Mouse (Mus musculus): ENCODE results near the gene Abr. TPM values are rescaled to one million over a fixed set of nuclear protein-coding genes. Genes with fewer than 3 reads are reported as not detected.

Abr gene
- total and polyA plus RNA-seq, 3 experiments = 3.8 to 8.8 TPM; not detected in 1

GRCm38 (mm10) chr11:76468347-76468746 lies 153.8 kb downstream of the Abr start:
- no peaks in the 10 kb centered on the region for H3K9me3 ChIP-seq (replicated peaks; ENCODE audit: insufficient read depth, low read length)
- H3K79me2 ChIP-seq (ENCODE audit: control insufficient read depth, insufficient read depth, low read length, poor library complexity) = no peaks in the 10 kb centered on the region
- no peak for DNase-seq (ENCODE audit: low read depth, low spot score)
- no peak overlapping the region for H3K27ac ChIP-seq (ENCODE audit: control insufficient read depth, low read depth, low read length)
- H3K4me3 ChIP-seq (ENCODE audit: control insufficient read depth in 1 of 2, insufficient read depth in 1 of 2, low read depth in 2 of 2, low read length in 2 of 2) = no peak overlapping the region
- TF ChIP-seq MAZ (IDR thresholded peaks at IDR 0.05; ENCODE audit: low read depth, low read length) (no peak), KAT2A (conservative IDR thresholded peaks at IDR 0.05; ENCODE audit: low read depth, low read length) (no peak), TCF12 (IDR thresholded peaks at IDR 0.05; ENCODE audit: low read depth, low read length) (no peak)
- no peak overlapping the region for H3K9ac ChIP-seq (ENCODE audit: control insufficient read depth, low read depth, low read length, poor library complexity, severe bottlenecking)
- no peaks in the 10 kb centered on the region for H3K36me3 ChIP-seq (ENCODE audit: control insufficient read depth in 1 of 2, insufficient read depth in 2 of 2, low read length in 2 of 2)
- H3K4me1 ChIP-seq (ENCODE audit: control insufficient read depth in 1 of 2, insufficient read depth in 2 of 2, low read length in 2 of 2) = no peaks in the 10 kb centered on the region
- no peaks in the 10 kb centered on the region for H3K27me3 ChIP-seq (ENCODE audit: control insufficient read depth in 1 of 2, insufficient read depth in 2 of 2, low read length in 2 of 2)

- TF ChIP-seq RAD21 (IDR thresholded peaks at IDR 0.05; ENCODE audit: low read depth, low read length) (no peak), USF1 (IDR thresholded peaks at IDR 0.05; ENCODE audit: low read depth, low read length) (no peak), MAX (IDR thresholded peaks at IDR 0.05; ENCODE audit: low read length) (no peak), TCF12 (IDR thresholded peaks at IDR 0.05; ENCODE audit: low read depth, low read length) (no peak), MEF2A (IDR thresholded peaks at IDR 0.05; ENCODE audit: extremely low read depth, insufficient replicate concordance, low read depth, low read length, poor library complexity, severe bottlenecking) (no peak), MAFK (IDR thresholded peaks at IDR 0.05; ENCODE audit: borderline replicate concordance, low read depth, low read length) (no peak), MYB (IDR thresholded peaks at IDR 0.05; ENCODE audit: low read depth, low read length) (no peak), GABPA (IDR thresholded peaks at IDR 0.05; ENCODE audit: low read depth, low read length) (no peak), POLR2AphosphoS2 (IDR thresholded peaks at IDR 0.05; ENCODE audit: low read length) (no peak), POLR2A (IDR thresholded peaks at IDR 0.05; ENCODE audit: control insufficient read depth in 1 of 2, insufficient read depth in 1 of 2, low read depth in 1 of 2, low read length in 2 of 2, poor library complexity in 1 of 2) (no peak), NRF1 (IDR thresholded peaks at IDR 0.05; ENCODE audit: insufficient read depth, low read depth, low read length, poor library complexity, severe bottlenecking) (no peak), CHD1 (IDR thresholded peaks at IDR 0.05; ENCODE audit: low read depth, low read length) (no peak), JUND (IDR thresholded peaks at IDR 0.05; ENCODE audit: low read depth, low read length) (no peak), EP300 (IDR thresholded peaks at IDR 0.05; ENCODE audit: low read depth in 1 of 2, low read length in 2 of 2) (no peak), UBTF (IDR thresholded peaks at IDR 0.05; ENCODE audit: borderline replicate concordance, insufficient read depth, low read depth, low read length) (no peak), TAL1 (IDR thresholded peaks at IDR 0.05; ENCODE audit: low read length) (no peak), MAZ (IDR thresholded peaks at IDR 0.05; ENCODE audit: low read depth, low read length) (no peak)
- H3K27ac ChIP-seq (ENCODE audit: control insufficient read depth, low read depth, low read length) = no peak overlapping the region
- H3K9me3 ChIP-seq (replicated peaks; ENCODE audit: insufficient read depth, low read length) = no peaks in the 10 kb centered on the region
- no peak overlapping the region for H3K9ac ChIP-seq (ENCODE audit: control insufficient read depth, low read depth, low read length, poor library complexity, severe bottlenecking)
- H3K79me2 ChIP-seq (ENCODE audit: control insufficient read depth, insufficient read depth, low read length, poor library complexity) = no peaks in the 10 kb centered on the region
- no peaks in the 10 kb centered on the region for H3K4me1 ChIP-seq (ENCODE audit: control insufficient read depth in 1 of 2, insufficient read depth in 2 of 2, low read length in 2 of 2)
- no peak for DNase-seq (ENCODE audit: low read depth, low spot score)
- H3K4me3 ChIP-seq (ENCODE audit: control insufficient read depth in 1 of 2, insufficient read depth in 1 of 2, low read depth in 2 of 2, low read length in 2 of 2) = no peak overlapping the region
- no peaks in the 10 kb centered on the region for H3K36me3 ChIP-seq (ENCODE audit: control insufficient read depth in 1 of 2, insufficient read depth in 2 of 2, low read length in 2 of 2)
- no peaks in the 10 kb centered on the region for H3K27me3 ChIP-seq (ENCODE audit: control insufficient read depth in 1 of 2, insufficient read depth in 2 of 2, low read length in 2 of 2)
Measured at GRCm38 (mm10) chr11:76467487-76468005, 154.6 kb downstream of the Abr start.

All from MEL (cell line).